Mouse (Mus musculus): ENCODE measurements around the gene Kdelc2. TPM values are rescaled to one million over a fixed set of nuclear protein-coding genes. Genes with fewer than 3 reads are reported as not detected.
A peak's percentile ranks its signal among the peaks of the same experiment; 100 is the strongest.

Kdelc2 gene
- polyA plus RNA-seq, 1 experiment, result not detected

GRCm38 (mm10) chr9:53408953-53409361, 25.1 kb downstream of the Kdelc2 start:
- Histone ChIP-seq H3K4me1 (ENCODE audit: control insufficient read depth) (peaks cover 37% of the 10 kb centered on the region), H3K4me3 (replicated peaks) (no peak overlapping the region), H3K9me3 (ENCODE audit: control insufficient read depth, low read length) (no peaks in the 10 kb centered on the region; the same call in 1 of the 2 replicates), H3K36me3 (ENCODE audit: control insufficient read depth) (no peaks in the 10 kb centered on the region), H3K27me3 (ENCODE audit: control insufficient read depth) (no peaks in the 10 kb centered on the region)
- no peak for TF ChIP-seq TAL1 (IDR thresholded peaks at IDR 0.05; ENCODE audit: low read length)
- no peak for TF ChIP-seq GATA1 (IDR thresholded peaks at IDR 0.05; ENCODE audit: low read length)

GRCm38 (mm10) chr9:53409427-53409826, 25.6 kb downstream of the Kdelc2 start:
- H3K4me1 ChIP-seq (ENCODE audit: control insufficient read depth), result peaks cover 37% of the 10 kb centered on the region
- H3K9me3 ChIP-seq (ENCODE audit: control insufficient read depth, low read length), result no peaks in the 10 kb centered on the region; the same call in 1 of the 2 replicates
- TF ChIP-seq TAL1 (IDR thresholded peaks at IDR 0.05; ENCODE audit: low read length) (no peak), GATA1 (IDR thresholded peaks at IDR 0.05; ENCODE audit: low read length) (no peak)
- no peak overlapping the region for H3K4me3 ChIP-seq (replicated peaks)
- no peaks in the 10 kb centered on the region for H3K36me3 ChIP-seq (ENCODE audit: control insufficient read depth)
- no peaks in the 10 kb centered on the region for H3K27me3 ChIP-seq (ENCODE audit: control insufficient read depth)

GRCm38 (mm10) chr9:53422133-53422896, 38.5 kb downstream of the Kdelc2 start:
- Histone ChIP-seq H3K27me3 (ENCODE audit: control insufficient read depth) (no peaks in the 10 kb centered on the region), H3K9me3 (ENCODE audit: control insufficient read depth, low read length) (no peaks in the 10 kb centered on the region), H3K36me3 (ENCODE audit: control insufficient read depth) (no peaks in the 10 kb centered on the region), H3K4me1 (ENCODE audit: control insufficient read depth) (peaks cover 40% of the 10 kb centered on the region), H3K4me3 (replicated peaks) (peak overlapping the region; percentile 50)
- TF ChIP-seq TAL1 (IDR thresholded peaks at IDR 0.05; ENCODE audit: low read length), result peak; percentile 61
- no peak for TF ChIP-seq GATA1 (IDR thresholded peaks at IDR 0.05; ENCODE audit: low read length)

DNA sequence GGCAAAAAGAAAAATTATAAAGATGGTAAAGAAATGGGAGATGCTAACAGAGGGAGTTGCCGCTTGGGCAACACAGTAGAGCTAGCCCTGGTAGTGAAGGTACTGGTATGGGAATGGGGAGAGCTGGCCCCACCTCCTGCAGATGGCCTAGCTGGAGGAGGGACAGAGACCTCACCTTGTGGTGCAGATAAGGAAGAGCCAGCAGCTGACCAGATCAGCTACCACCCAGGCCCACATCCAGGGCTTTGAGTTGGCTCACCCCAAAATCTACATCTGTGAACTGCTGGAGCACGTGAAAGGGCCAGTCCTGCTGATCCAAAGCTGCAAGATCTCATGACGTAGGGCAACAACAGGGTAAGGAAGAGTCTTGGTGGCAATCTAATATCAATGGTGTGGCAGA, 42.9 kb downstream of the Kdelc2 start:
- no peak for TF ChIP-seq GATA1 (IDR thresholded peaks at IDR 0.05; ENCODE audit: low read length)
- TF ChIP-seq TAL1 (IDR thresholded peaks at IDR 0.05; ENCODE audit: low read length), result no peak
- Histone ChIP-seq H3K9me3 (ENCODE audit: control insufficient read depth, low read length) (no peaks in the 10 kb centered on the region), H3K4me1 (ENCODE audit: control insufficient read depth) (peaks cover 34% of the 10 kb centered on the region), H3K4me3 (replicated peaks) (no peak overlapping the region), H3K27me3 (ENCODE audit: control insufficient read depth) (no peaks in the 10 kb centered on the region), H3K36me3 (ENCODE audit: control insufficient read depth) (no peaks in the 10 kb centered on the region)

GRCm38 (mm10) chr9:53427638-53428037, 43.8 kb downstream of the Kdelc2 start:
- Histone ChIP-seq H3K4me1 (ENCODE audit: control insufficient read depth) (peaks cover 25% of the 10 kb centered on the region), H3K36me3 (ENCODE audit: control insufficient read depth) (no peaks in the 10 kb centered on the region), H3K4me3 (replicated peaks) (no peak overlapping the region), H3K9me3 (ENCODE audit: control insufficient read depth, low read length) (no peaks in the 10 kb centered on the region), H3K27me3 (ENCODE audit: control insufficient read depth) (no peaks in the 10 kb centered on the region)
- no peak for TF ChIP-seq GATA1 (IDR thresholded peaks at IDR 0.05; ENCODE audit: low read length)
- no peak for TF ChIP-seq TAL1 (IDR thresholded peaks at IDR 0.05; ENCODE audit: low read length)

GRCm38 (mm10) chr9:53435830-53436570, 52.2 kb downstream of the Kdelc2 start:
- TF ChIP-seq TAL1 (IDR thresholded peaks at IDR 0.05; ENCODE audit: low read length), result no peak
- TF ChIP-seq GATA1 (IDR thresholded peaks at IDR 0.05; ENCODE audit: low read length), result no peak

GRCm38 (mm10) chr9:53450609-53451008, 66.8 kb downstream of the Kdelc2 start:
- H3K4me3 ChIP-seq (replicated peaks), result no peak overlapping the region
- no peaks in the 10 kb centered on the region for H3K27me3 ChIP-seq (ENCODE audit: control insufficient read depth)
- TF ChIP-seq TAL1 (IDR thresholded peaks at IDR 0.05; ENCODE audit: low read length) (no peak), GATA1 (IDR thresholded peaks at IDR 0.05; ENCODE audit: low read length) (no peak)
- H3K4me1 ChIP-seq (ENCODE audit: control insufficient read depth), result no peaks in the 10 kb centered on the region
- H3K36me3 ChIP-seq (ENCODE audit: control insufficient read depth), result peaks cover 26% of the 10 kb centered on the region
- no peaks in the 10 kb centered on the region for H3K9me3 ChIP-seq (ENCODE audit: control insufficient read depth, low read length)

More at GRCm38 (mm10) chr9:53435830-53436570, 52.2 kb downstream of the Kdelc2 start:
- H3K4me3 ChIP-seq (replicated peaks), result no peak overlapping the region
- H3K4me1 ChIP-seq (ENCODE audit: control insufficient read depth), result no peaks in the 10 kb centered on the region
- no peaks in the 10 kb centered on the region for H3K9me3 ChIP-seq (ENCODE audit: control insufficient read depth, low read length)
- H3K36me3 ChIP-seq (ENCODE audit: control insufficient read depth), result peaks cover 18% of the 10 kb centered on the region
- H3K27me3 ChIP-seq (ENCODE audit: control insufficient read depth), result no peaks in the 10 kb centered on the region

Other genes with a start within 250 kb of the Kdelc2 start
- 0.11 and 0.20 TPM in 2 replicates for gene Ddx10, start 136.0 kb upstream of the Kdelc2 start, polyA plus RNA-seq (2012)
- not detected in 2 replicates for gene Exph5, start 82.4 kb upstream of the Kdelc2 start, polyA plus RNA-seq (2012)
- gene 4930550C14Rik, start 18.3 kb downstream of the Kdelc2 start, polyA plus RNA-seq (2012), result 0.06 and 0.09 TPM in 2 replicates
- 0.02 and 0.06 TPM in 2 replicates for gene Atm, start 152.7 kb downstream of the Kdelc2 start, polyA plus RNA-seq (2012)
- 0.09 TPM in 2 replicates for gene Npat, start 153.0 kb downstream of the Kdelc2 start, polyA plus RNA-seq (2012)
- 3.1 TPM in 2 replicates for gene Acat1, start 226.4 kb downstream of the Kdelc2 start, polyA plus RNA-seq (2012)

Measured in erythroblast, embryonic 14.5 days (primary cell).